Mouse (Mus musculus): Measurements from ENCODE around the gene Mup19. TPM values are rescaled to one million over a fixed set of nuclear protein-coding genes. Genes with fewer than 3 reads are reported as not detected.
"Not testable (repeated sequence)": the region's sequence is repeated elsewhere in the genome, so short reads cannot be mapped to it uniquely, and the experiment has no call there.

Gene Mup19
- not detected in 2 replicates for polyA plus RNA-seq (2012; rRNA removed)

DNA sequence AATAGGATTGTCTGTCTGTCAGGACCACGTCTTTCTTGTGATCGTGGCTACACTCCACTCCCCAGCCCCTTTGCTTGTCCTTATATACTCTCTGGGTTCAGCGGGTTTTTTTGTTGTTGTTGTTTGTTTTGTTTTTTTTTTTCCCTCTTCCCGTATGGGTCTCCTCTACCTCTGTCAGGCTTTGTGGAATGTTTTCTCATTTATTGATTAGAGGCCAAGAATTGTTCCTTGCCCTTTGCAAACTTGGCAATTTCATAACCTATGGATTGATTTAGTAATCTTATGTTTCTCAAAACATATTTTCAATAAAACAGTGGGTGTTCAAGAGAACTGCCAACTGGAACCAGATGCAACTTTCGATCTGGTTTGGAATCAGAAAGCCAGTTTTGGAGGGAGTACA lies at the start of gene Mup19:
Mup19 (minus strand) TSS at position 101 of the 400 bp plus-strand sequence.
- H3K4me3 ChIP-seq (ENCODE audit: insufficient read depth, low read length); H3K4me1 ChIP-seq (ENCODE audit: control insufficient read depth, insufficient read depth, low read length); H3K27ac ChIP-seq (ENCODE audit: insufficient read depth, low read length): not testable (repeated sequence)

DNA sequence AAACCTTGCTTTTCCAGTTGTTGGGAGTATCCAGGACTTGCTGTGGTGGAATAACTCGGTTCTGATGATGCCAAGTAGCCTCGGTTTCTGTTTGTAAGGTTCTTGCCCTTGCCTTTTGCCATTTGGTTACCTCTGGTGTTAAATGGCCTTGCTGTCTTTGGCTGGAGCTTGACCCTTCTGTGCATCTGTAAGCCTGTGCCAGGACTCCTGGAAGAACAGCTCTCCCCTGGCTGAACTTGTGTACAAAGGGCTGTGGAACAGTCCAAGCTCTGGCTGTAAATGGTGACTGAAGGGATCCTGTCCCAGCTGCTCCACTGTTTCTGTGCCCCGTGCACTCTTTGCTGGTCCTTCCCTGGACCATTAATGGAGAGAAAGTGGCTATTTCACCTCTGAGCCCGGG lies 47.1 kb upstream of the Mup19 start:
- H3K27ac ChIP-seq (ENCODE audit: insufficient read depth, low read length): no peak overlapping the region
- no peak for TF ChIP-seq CTCF (IDR thresholded peaks at IDR 0.05; ENCODE audit: extremely low read depth, insufficient read depth, low read length)
- no peak for TF ChIP-seq POLR2A (IDR thresholded peaks at IDR 0.05; ENCODE audit: extremely low read depth, insufficient read depth, low read length)
- no peak overlapping the region for H3K4me3 ChIP-seq (ENCODE audit: insufficient read depth, low read length)
- no peaks in the 10 kb centered on the region for H3K4me1 ChIP-seq (ENCODE audit: control insufficient read depth, insufficient read depth, low read length)

DNA sequence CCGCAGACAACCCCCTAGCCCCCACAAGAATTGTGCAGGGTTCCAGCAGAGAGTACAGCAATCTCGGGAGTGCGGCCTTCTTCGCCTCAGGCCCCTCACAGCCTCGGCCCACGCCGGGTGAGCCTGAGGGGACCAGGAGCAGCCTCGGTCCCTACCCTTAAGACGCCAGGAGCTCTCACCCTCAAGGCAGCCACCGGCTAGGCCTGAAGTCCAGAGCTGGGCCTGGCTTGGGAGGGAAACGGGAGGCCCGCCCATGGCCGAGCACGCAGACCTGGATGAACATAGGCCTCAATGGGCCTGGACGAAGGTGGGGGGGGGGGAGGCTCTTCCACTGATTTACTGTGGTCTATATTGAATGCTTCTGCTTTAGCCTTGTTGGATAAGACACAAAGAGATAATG lies 41.1 kb upstream of the Mup19 start:
- TF ChIP-seq CTCF (IDR thresholded peaks at IDR 0.05; ENCODE audit: extremely low read depth, insufficient read depth, low read length): no peak
- no peak for TF ChIP-seq POLR2A (IDR thresholded peaks at IDR 0.05; ENCODE audit: extremely low read depth, insufficient read depth, low read length)
- H3K27ac ChIP-seq (ENCODE audit: insufficient read depth, low read length): no peak overlapping the region
- no peak overlapping the region for H3K4me3 ChIP-seq (ENCODE audit: insufficient read depth, low read length)
- no peaks in the 10 kb centered on the region for H3K4me1 ChIP-seq (ENCODE audit: control insufficient read depth, insufficient read depth, low read length)

DNA sequence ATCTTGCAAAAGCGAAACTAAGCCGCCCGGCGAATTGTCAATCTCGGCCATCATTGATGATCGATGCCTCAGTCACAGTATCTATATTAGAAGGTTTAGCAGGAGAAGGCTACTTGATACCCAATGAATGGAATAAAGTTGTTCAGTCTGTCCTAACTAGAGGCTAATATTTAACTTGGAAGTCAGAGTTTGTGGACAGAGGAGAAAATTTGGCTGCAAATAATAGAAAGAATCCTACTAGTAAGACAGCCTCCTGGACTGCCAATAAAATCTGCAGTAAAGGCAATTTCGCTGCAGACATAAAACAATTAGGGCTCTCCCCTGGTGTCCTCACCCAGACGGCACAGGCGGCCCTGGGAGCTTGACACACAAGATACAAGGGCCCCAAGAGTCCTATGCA lies 40.5 kb upstream of the Mup19 start:
- H3K4me1 ChIP-seq (ENCODE audit: control insufficient read depth, insufficient read depth, low read length); H3K27ac ChIP-seq (ENCODE audit: insufficient read depth, low read length); H3K4me3 ChIP-seq (ENCODE audit: insufficient read depth, low read length): not testable (repeated sequence)

DNA sequence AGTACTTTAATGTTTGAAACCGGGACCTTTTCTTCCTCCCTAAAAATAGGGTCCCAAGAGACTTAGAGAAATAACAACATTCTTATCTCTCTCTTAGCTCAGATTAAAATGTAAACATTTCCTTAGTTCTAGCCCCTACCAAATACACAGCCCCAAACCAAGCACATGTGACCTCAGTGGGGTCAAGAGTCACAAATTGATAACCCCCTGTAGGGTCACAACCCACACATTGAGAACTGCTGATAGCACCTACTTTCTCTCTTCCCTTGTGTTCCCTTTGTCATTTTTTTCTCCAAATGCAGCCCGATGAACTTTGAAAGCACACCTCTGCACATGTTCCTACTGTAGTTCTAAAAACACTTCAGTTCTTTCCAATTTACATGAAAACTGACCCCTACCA lies 33.5 kb upstream of the Mup19 start:
- TF ChIP-seq POLR2A (IDR thresholded peaks at IDR 0.05; ENCODE audit: extremely low read depth, insufficient read depth, low read length) (no peak), CTCF (IDR thresholded peaks at IDR 0.05; ENCODE audit: extremely low read depth, insufficient read depth, low read length) (no peak)
- H3K4me1 ChIP-seq (ENCODE audit: control insufficient read depth, insufficient read depth, low read length): no peaks in the 10 kb centered on the region
- H3K4me3 ChIP-seq (ENCODE audit: insufficient read depth, low read length): no peak overlapping the region
- H3K27ac ChIP-seq (ENCODE audit: insufficient read depth, low read length): no peak overlapping the region

DNA sequence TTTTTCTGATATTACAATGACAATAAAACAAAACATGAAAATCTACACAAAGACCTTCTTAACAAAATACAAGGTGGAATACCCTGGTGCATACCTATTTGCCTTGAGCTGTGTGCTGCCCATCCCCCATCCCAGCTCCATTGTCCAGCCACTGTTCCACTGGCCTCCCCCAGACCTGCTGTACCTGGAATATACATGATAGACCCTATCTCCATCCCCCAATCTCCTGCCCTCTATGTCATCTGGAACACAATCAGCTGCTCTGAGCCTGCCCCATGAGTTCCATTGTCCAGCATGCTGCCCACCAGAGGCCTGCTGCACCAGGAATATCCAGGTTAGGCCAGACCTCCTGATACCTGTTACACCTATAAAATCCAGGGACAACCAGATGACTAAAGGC lies 31.4 kb upstream of the Mup19 start:
- TF ChIP-seq CTCF (IDR thresholded peaks at IDR 0.05; ENCODE audit: extremely low read depth, insufficient read depth, low read length) (no peak), POLR2A (IDR thresholded peaks at IDR 0.05; ENCODE audit: extremely low read depth, insufficient read depth, low read length) (no peak)
- H3K4me3 ChIP-seq (ENCODE audit: insufficient read depth, low read length): no peak overlapping the region
- H3K27ac ChIP-seq (ENCODE audit: insufficient read depth, low read length): no peak overlapping the region
- no peaks in the 10 kb centered on the region for H3K4me1 ChIP-seq (ENCODE audit: control insufficient read depth, insufficient read depth, low read length)

DNA sequence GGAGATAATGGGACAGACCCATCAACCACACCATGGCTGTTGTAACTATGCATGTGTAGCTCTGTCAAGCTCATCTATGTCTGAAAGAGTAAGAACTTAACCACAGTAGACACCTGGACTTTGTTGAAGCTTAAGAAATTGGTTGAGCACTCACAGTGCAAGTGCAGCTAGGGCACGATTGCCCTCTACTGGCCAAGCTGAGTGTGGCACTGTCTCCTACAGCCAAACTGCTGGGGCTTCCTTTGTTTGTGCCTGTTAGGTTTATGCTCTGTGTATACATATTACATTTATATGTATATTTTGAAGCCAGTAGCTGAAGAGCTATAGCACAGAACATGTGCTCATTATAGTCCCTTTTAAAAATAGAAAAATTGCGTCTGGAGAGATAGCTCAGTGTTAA lies 29.1 kb upstream of the Mup19 start:
- TF ChIP-seq CTCF (IDR thresholded peaks at IDR 0.05; ENCODE audit: extremely low read depth, insufficient read depth, low read length): peak; percentile 61
- H3K27ac ChIP-seq (ENCODE audit: insufficient read depth, low read length): not testable (repeated sequence)

DNA sequence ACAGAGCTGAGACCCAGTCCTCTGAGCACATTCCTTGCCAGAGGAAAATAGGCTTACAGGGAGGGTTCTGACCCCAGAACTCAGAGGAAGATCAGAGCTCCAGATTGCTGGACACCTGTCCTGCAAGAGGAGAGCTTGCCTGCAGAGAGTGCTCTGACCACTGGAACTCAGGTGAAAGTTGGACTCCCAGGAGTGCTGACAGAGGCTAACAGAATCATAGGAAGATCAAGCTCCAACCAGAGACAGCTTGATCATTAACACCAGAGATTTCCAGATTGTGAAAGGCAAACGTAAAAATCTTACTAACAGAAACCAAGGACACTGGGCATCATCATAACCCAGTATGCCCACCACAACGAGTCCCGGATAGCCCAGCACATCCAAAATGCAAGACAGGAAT lies 26.9 kb upstream of the Mup19 start:
- not testable (repeated sequence) for H3K27ac ChIP-seq (ENCODE audit: insufficient read depth, low read length); H3K4me1 ChIP-seq (ENCODE audit: control insufficient read depth, insufficient read depth, low read length); H3K4me3 ChIP-seq (ENCODE audit: insufficient read depth, low read length)

More for the DNA sequence above, 29.1 kb upstream of the Mup19 start:
- H3K4me3 ChIP-seq (ENCODE audit: insufficient read depth, low read length); H3K4me1 ChIP-seq (ENCODE audit: control insufficient read depth, insufficient read depth, low read length): not testable (repeated sequence)

DNA sequence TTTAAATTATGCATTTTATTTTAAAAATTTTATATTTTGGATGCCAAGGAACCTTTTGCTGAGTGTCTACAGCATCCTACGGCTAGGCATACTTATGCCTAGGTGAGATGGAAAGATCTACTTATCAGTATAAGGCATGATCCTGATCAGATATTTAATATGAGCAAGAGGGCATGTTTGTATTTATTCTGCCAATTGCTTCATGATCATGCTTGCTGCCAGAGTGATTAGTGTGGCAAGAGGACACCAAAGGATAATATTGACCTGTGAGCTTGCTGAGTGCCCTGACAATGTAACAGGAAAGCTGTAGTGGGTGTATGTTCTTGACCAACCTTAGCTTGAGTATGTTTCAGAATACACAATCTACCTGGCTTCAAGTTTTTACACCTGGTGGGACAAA lies 7.6 kb upstream of the Mup19 start:
- not testable (repeated sequence) for H3K4me3 ChIP-seq (ENCODE audit: insufficient read depth, low read length); H3K27ac ChIP-seq (ENCODE audit: insufficient read depth, low read length); H3K4me1 ChIP-seq (ENCODE audit: control insufficient read depth, insufficient read depth, low read length)

DNA sequence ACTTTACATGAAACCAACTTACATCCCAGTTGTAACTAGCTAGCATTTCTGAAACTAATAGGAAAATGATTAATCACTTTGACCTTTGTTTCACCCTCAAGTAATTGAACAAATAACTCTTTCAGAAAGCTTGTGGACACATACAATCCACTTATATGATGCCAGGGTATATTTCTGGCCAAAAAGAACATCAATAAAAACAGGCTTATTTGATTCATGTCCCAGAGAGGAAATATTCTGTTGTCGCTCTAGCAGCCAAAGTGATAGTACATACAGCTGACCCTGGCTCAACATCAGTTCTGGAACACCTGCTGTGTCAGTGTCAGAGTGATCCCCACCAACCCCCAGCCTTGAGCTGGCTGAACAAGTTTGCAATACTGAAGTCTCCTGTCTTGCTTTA lies 2.2 kb upstream of the Mup19 start:
- not testable (repeated sequence) for H3K4me3 ChIP-seq (ENCODE audit: insufficient read depth, low read length); H3K27ac ChIP-seq (ENCODE audit: insufficient read depth, low read length); H3K4me1 ChIP-seq (ENCODE audit: control insufficient read depth, insufficient read depth, low read length)

Other genes starting within 250 kb of the Mup19 start
- gene Mup17, start 186.4 kb downstream of the Mup19 start, polyA plus RNA-seq (2012; rRNA removed): not detected in 2 replicates
- gene Mup18, start 108.1 kb downstream of the Mup19 start, polyA plus RNA-seq (2012; rRNA removed): not detected in 2 replicates
- gene Mup5, start 53.0 kb upstream of the Mup19 start, polyA plus RNA-seq (2012; rRNA removed): 0.34 and 0.65 TPM in 2 replicates

Data from cortical plate, adult 2 months (tissue).